Mouse (Mus musculus): Measurements from ENCODE around the gene Mcm9. TPM values are rescaled to one million over a fixed set of nuclear protein-coding genes. Genes with fewer than 3 reads are reported as not detected.

Gene Mcm9
- polyA plus RNA-seq, 1 experiment from 2014 or later, result 10.4 TPM

Other genes with a start within 250 kb of the Mcm9 start
- gene Asf1a, start 33.7 kb downstream of the Mcm9 start, polyA plus RNA-seq (2015; fragmentation: Nextera tagmentation; extraction: Ambion mirVana), result 61.9 and 69.5 TPM in 2 replicates
- gene Fam184a, start 120.7 kb upstream of the Mcm9 start, polyA plus RNA-seq (2015; fragmentation: Nextera tagmentation; extraction: Ambion mirVana), result 2.5 and 3.8 TPM in 2 replicates

Measured in heart, embryonic 13.5 days (tissue).